Mouse (Mus musculus): ENCODE data around the gene Gjb2. TPM values are rescaled to one million over a fixed set of nuclear protein-coding genes. Genes with fewer than 3 reads are reported as not detected.

Gjb2 gene
- polyA plus RNA-seq, 1 experiment: not detected

DNA sequence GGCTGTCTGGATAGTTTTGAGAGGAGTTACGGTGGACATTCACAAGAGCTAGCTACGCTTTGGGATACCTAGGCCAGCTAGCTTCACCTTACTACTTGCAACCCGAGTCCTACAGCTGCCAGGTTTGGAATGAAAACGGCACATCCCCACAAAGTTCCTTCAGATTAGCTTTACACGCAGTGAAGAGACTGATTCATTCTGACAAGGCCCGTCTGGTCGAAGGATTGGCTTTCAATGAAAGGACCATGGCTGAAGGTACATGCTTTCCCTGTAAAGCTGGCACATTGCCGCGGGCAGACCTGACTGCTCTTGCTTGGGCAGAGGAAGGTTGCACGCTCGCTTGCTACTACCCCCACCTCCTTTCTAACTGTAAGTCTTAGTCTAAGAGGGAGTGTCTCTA is 1.2 kb upstream of the Gjb2 start:
- H3K4me2 ChIP-seq (ENCODE audit: low read depth): no peak overlapping the region
- no peaks in the 10 kb centered on the region for H3K36me3 ChIP-seq (ENCODE audit: control insufficient read depth, insufficient read depth)
- peaks cover 51% of the 10 kb centered on the region for H3K27me3 ChIP-seq (ENCODE audit: control insufficient read depth, insufficient read depth, insufficient read length)
- TF ChIP-seq MYOD1 (IDR thresholded peaks at IDR 0.05; ENCODE audit: control insufficient read depth in 1 of 3, insufficient read length in 2 of 3, low read depth in 2 of 3) (no peak), TCF12 (IDR thresholded peaks at IDR 0.05; ENCODE audit: insufficient read depth, poor library complexity, severe bottlenecking) (no peak), MAX (IDR thresholded peaks at IDR 0.05; ENCODE audit: low read depth) (no peak), POLR2A (IDR thresholded peaks at IDR 0.05; ENCODE audit: insufficient read length, low read depth) (no peak), MYOG (IDR thresholded peaks at IDR 0.05; ENCODE audit: control insufficient read depth in 1 of 3, insufficient read depth in 1 of 3, insufficient read length in 2 of 3, low read depth in 2 of 3) (no peak), SRF (IDR thresholded peaks at IDR 0.05; ENCODE audit: control insufficient read depth, insufficient read length, low read depth) (no peak), POLR2AphosphoS2 (IDR thresholded peaks at IDR 0.05; ENCODE audit: insufficient read length, low read depth) (no peak), CEBPB (IDR thresholded peaks at IDR 0.05; ENCODE audit: insufficient read depth, poor library complexity, severe bottlenecking) (no peak), USF1 (IDR thresholded peaks at IDR 0.05; ENCODE audit: low read depth) (no peak), TCF3 (IDR thresholded peaks at IDR 0.05; ENCODE audit: insufficient read length, low read depth) (no peak), REST (IDR thresholded peaks at IDR 0.05; ENCODE audit: insufficient read depth, insufficient read length) (no peak)
- no peak overlapping the region for H3ac ChIP-seq (ENCODE audit: control insufficient read depth, insufficient read length)
- no peak overlapping the region for H3K4me3 ChIP-seq
- no peaks in the 10 kb centered on the region for H3K79me2 ChIP-seq (ENCODE audit: control insufficient read depth, insufficient read depth)

DNA sequence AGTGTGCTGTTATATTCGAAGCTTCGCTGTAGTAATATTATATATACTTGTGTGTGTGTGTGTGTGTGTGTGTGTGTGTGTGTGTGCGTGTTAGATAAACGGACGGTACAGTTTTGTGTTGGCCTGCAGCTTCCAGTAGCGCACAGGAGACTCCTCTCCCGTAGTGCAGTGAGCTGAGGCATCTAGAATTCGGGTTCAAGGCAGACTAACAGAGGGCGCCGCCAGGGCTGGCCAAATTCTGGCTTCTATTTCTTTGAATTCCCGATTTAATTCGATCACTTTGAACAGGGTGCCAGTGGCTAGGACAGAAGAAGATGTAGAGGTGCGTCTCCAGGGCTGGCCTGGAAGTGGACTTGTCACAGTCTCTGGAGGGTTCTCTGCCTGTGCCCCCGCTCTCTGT is 609 bp upstream of the Gjb2 start:
- Histone ChIP-seq H3K4me2 (ENCODE audit: low read depth) (no peak overlapping the region), H3K4me3 (no peak overlapping the region), H3ac (ENCODE audit: control insufficient read depth, insufficient read length) (no peak overlapping the region), H3K27me3 (ENCODE audit: control insufficient read depth, insufficient read depth, insufficient read length) (peaks cover 51% of the 10 kb centered on the region), H3K36me3 (ENCODE audit: control insufficient read depth, insufficient read depth) (no peaks in the 10 kb centered on the region), H3K79me2 (ENCODE audit: control insufficient read depth, insufficient read depth) (no peaks in the 10 kb centered on the region)
- TF ChIP-seq CEBPB (IDR thresholded peaks at IDR 0.05; ENCODE audit: insufficient read depth, poor library complexity, severe bottlenecking): no peak
- no peak for TF ChIP-seq SRF (IDR thresholded peaks at IDR 0.05; ENCODE audit: control insufficient read depth, insufficient read length, low read depth)
- TF ChIP-seq USF1 (IDR thresholded peaks at IDR 0.05; ENCODE audit: low read depth): no peak
- no peak for TF ChIP-seq REST (IDR thresholded peaks at IDR 0.05; ENCODE audit: insufficient read depth, insufficient read length)
- no peak for TF ChIP-seq POLR2AphosphoS2 (IDR thresholded peaks at IDR 0.05; ENCODE audit: insufficient read length, low read depth)

DNA sequence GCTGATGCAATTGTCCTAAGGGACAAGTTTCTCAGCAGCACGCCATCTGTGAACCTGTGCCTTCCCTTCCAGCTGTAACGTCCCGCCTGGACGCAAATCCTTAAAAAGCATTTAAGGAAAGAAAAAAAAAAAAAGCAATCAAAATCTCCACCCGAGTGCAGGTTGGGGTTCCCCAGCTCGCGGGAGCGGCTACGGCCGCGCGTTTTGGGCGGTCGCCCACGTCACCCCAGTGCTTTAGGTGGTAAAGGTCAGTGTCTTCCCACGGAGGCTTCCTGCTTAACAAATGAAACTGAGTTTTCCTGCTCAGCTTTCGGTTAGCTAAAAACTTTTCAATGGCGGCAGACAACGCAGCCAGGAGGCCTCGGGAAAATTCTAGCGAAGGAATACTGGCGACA is 794 bp downstream of the Gjb2 start:
- Histone ChIP-seq H3K27me3 (ENCODE audit: control insufficient read depth, insufficient read depth, insufficient read length) (peaks cover 51% of the 10 kb centered on the region), H3K4me3 (no peak overlapping the region), H3K4me2 (ENCODE audit: low read depth) (no peak overlapping the region), H3K36me3 (ENCODE audit: control insufficient read depth, insufficient read depth) (no peaks in the 10 kb centered on the region), H3K79me2 (ENCODE audit: control insufficient read depth, insufficient read depth) (no peaks in the 10 kb centered on the region), H3ac (ENCODE audit: control insufficient read depth, insufficient read length) (no peak overlapping the region)
- no peak for TF ChIP-seq USF1 (IDR thresholded peaks at IDR 0.05; ENCODE audit: low read depth)
- no peak for TF ChIP-seq CEBPB (IDR thresholded peaks at IDR 0.05; ENCODE audit: insufficient read depth, poor library complexity, severe bottlenecking)

DNA sequence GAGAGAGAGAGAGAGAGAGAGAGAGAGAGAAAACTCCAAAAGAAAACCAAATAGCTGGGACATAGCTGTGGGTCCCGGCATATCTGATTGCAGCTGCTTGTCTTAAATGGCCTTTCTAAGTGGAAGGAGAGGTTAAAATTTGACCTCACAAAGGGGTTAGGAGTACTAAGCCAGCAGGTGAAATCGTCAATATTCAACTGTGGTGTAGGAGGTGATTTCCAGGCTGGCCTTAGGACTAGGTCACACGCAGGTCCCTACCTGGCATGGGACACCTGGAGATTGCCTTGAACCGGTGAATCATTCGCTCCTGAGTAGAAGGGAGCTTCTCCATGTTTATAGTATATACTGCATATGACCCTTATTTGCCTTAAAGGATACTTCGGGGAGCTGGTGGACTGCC is 1.4 kb downstream of the Gjb2 start:
- H3K27me3 ChIP-seq (ENCODE audit: control insufficient read depth, insufficient read depth, insufficient read length): peaks cover 51% of the 10 kb centered on the region

DNA sequence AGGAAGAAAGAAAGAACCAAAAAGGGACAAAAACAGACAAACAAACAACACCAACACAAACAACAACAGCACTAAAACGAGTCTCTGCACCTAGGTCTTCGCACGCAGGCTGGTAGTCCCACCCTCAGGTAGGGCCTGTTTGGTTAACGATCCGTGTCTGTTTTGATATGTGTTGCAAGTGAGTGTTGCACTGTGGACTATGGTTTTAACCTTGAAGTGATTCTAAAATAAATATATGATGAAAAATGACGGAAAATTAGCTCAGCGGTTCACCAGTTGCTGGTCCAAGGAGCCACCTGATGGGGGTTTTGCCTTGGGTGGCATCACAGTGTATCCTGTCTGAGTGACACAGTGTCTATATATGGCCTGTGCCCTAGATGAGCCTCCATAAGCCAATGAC is 2.9 kb downstream of the Gjb2 start:
- H3K4me2 ChIP-seq (ENCODE audit: low read depth): no peak overlapping the region
- H3ac ChIP-seq (ENCODE audit: control insufficient read depth, insufficient read length): no peak overlapping the region
- no peak overlapping the region for H3K4me3 ChIP-seq
- peaks cover 44% of the 10 kb centered on the region for H3K27me3 ChIP-seq (ENCODE audit: control insufficient read depth, insufficient read depth, insufficient read length)
- TF ChIP-seq MYOG (IDR thresholded peaks at IDR 0.05; ENCODE audit: control insufficient read depth in 1 of 3, insufficient read depth in 1 of 3, insufficient read length in 2 of 3, low read depth in 2 of 3) (no peak), MAX (IDR thresholded peaks at IDR 0.05; ENCODE audit: low read depth) (no peak), POLR2AphosphoS2 (IDR thresholded peaks at IDR 0.05; ENCODE audit: insufficient read length, low read depth) (no peak), CEBPB (IDR thresholded peaks at IDR 0.05; ENCODE audit: insufficient read depth, poor library complexity, severe bottlenecking) (no peak), POLR2A (IDR thresholded peaks at IDR 0.05; ENCODE audit: insufficient read length, low read depth) (no peak), MYOD1 (IDR thresholded peaks at IDR 0.05; ENCODE audit: control insufficient read depth in 1 of 3, insufficient read length in 2 of 3, low read depth in 2 of 3) (no peak), SRF (IDR thresholded peaks at IDR 0.05; ENCODE audit: control insufficient read depth, insufficient read length, low read depth) (no peak), TCF3 (IDR thresholded peaks at IDR 0.05; ENCODE audit: insufficient read length, low read depth) (no peak), TCF12 (IDR thresholded peaks at IDR 0.05; ENCODE audit: insufficient read depth, poor library complexity, severe bottlenecking) (no peak), E2F4 (IDR thresholded peaks at IDR 0.05; ENCODE audit: insufficient read depth) (no peak), REST (IDR thresholded peaks at IDR 0.05; ENCODE audit: insufficient read depth, insufficient read length) (no peak), USF1 (IDR thresholded peaks at IDR 0.05; ENCODE audit: low read depth) (no peak)
- H3K79me2 ChIP-seq (ENCODE audit: control insufficient read depth, insufficient read depth): no peaks in the 10 kb centered on the region
- H3K36me3 ChIP-seq (ENCODE audit: control insufficient read depth, insufficient read depth): no peaks in the 10 kb centered on the region

More for the DNA sequence above, 1.4 kb downstream of the Gjb2 start:
- no peaks in the 10 kb centered on the region for H3K36me3 ChIP-seq (ENCODE audit: control insufficient read depth, insufficient read depth)
- no peak overlapping the region for H3K4me3 ChIP-seq
- no peaks in the 10 kb centered on the region for H3K79me2 ChIP-seq (ENCODE audit: control insufficient read depth, insufficient read depth)
- H3ac ChIP-seq (ENCODE audit: control insufficient read depth, insufficient read length): no peak overlapping the region
- no peak for TF ChIP-seq TCF12 (IDR thresholded peaks at IDR 0.05; ENCODE audit: insufficient read depth, poor library complexity, severe bottlenecking)
- no peak for TF ChIP-seq SRF (IDR thresholded peaks at IDR 0.05; ENCODE audit: control insufficient read depth, insufficient read length, low read depth)
- no peak for TF ChIP-seq TCF3 (IDR thresholded peaks at IDR 0.05; ENCODE audit: insufficient read length, low read depth)
- no peak for TF ChIP-seq USF1 (IDR thresholded peaks at IDR 0.05; ENCODE audit: low read depth)
- TF ChIP-seq MYOD1 (IDR thresholded peaks at IDR 0.05; ENCODE audit: control insufficient read depth in 1 of 3, insufficient read length in 2 of 3, low read depth in 2 of 3): no peak
- no peak for TF ChIP-seq E2F4 (IDR thresholded peaks at IDR 0.05; ENCODE audit: insufficient read depth)
- no peak for TF ChIP-seq POLR2AphosphoS2 (IDR thresholded peaks at IDR 0.05; ENCODE audit: insufficient read length, low read depth)
- TF ChIP-seq CEBPB (IDR thresholded peaks at IDR 0.05; ENCODE audit: insufficient read depth, poor library complexity, severe bottlenecking): no peak
- no peak for TF ChIP-seq MAX (IDR thresholded peaks at IDR 0.05; ENCODE audit: low read depth)
- no peak for TF ChIP-seq MYOG (IDR thresholded peaks at IDR 0.05; ENCODE audit: control insufficient read depth in 1 of 3, insufficient read depth in 1 of 3, insufficient read length in 2 of 3, low read depth in 2 of 3)
- no peak for TF ChIP-seq POLR2A (IDR thresholded peaks at IDR 0.05; ENCODE audit: insufficient read length, low read depth)
- no peak for TF ChIP-seq REST (IDR thresholded peaks at IDR 0.05; ENCODE audit: insufficient read depth, insufficient read length)
- H3K4me2 ChIP-seq (ENCODE audit: low read depth): no peak overlapping the region
